Mouse (Mus musculus): ENCODE results near the gene Stx17.
A peak's percentile ranks its signal among the peaks of the same experiment; 100 is the strongest.

Stx17 gene

GRCm38 (mm10) chr4:48175666-48176065 is 51.0 kb downstream of the Stx17 start:
- no peak for DNase-seq

DNA sequence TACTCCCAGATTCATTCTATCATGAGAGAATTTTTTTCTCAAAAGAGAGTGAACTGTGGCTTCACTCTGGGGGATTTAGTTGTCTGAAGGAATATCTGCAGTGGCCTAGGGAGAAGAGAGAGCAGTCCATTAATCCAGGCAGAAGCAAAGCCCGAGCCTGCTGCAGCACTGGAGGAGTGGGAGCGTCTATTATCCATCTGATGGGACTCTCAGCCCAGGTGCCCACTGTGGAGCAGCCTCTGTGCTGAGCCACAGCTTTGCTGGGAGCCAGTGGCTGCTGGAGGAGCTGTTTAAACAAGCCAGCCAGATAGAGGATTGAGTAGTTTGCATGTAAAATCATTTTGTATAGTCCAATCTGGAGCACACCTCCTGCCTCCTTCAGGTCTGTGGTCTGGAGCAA is 56.2 kb downstream of the Stx17 start:
- no peak for DNase-seq

- DNase-seq: no peak
Measured at GRCm38 (mm10) chr4:48181366-48181765, 56.7 kb downstream of the Stx17 start.

DNA sequence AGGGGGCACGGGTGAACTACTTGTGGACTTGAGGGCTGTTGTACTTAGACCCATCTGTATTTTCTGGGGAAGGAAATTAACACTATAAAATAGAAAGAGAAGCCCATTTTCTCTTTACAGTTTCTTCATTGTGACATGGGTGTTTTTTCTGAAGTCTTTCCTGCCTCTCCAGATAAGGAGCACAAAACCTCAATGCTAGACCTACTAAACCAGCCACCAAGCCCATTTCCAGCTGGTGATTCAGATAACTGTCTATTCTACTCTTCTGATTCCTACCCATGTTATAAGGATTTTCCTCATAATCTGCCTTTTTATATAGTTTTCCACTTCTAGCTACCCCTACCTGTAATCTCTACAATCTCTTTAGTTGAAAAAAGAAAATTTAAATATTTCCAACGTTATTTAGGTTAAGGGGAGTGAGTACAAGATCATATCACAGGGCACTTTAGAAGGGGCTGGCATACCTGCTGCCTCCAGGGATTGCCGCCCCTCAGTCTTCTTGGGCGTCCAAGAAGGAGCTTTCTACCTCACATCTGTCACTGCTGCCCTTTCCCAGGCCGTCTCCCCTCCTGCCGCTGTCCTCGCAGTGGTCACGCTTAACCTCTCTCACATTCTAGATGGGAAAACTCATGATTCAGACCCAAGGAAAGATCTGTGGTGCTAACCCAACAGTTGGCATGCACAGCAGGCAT is 57.5 kb downstream of the Stx17 start:
- DNase-seq: no peak

DNA sequence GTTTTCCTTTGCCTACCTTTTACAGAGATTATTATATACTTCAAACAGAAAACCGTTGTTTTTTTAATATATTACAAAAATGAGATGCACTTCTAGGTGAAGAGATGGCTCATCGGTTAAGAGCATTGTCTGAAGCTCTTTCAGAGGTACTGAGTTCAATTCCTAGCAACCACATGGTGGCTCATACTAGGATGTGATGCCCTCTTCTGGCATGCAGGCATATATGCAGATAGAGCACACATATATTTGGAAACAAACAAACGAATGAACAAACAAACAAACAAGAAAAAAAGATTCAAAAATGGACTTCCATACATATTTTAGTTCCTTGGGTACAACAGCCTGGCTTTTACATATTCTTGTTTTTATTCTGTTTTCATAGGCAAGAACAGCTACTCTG is 73.2 kb downstream of the Stx17 start:
- no peak for DNase-seq

DNA sequence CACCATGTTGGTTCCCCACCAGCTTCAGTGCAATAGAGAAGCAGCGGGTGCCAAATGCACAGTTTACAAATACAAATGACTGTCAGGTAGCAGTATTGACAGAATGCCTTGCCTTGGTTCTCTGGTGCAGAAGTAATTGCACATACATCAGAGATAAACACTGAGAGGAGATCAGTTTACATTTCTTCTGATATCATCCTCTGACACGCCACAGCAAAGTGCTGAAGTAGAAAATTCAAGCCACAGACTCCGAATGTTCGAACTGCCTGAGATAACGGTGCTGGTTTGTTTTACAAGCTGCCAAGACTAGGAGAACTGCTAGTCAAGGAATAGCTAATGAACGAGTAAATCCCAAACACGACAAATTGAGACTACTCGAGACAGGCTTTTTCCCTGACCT is 73.7 kb downstream of the Stx17 start:
- no peak for DNase-seq

- DNase-seq: no peak
Measured at GRCm38 (mm10) chr4:48203564-48203963, 78.8 kb downstream of the Stx17 start.

- peak; percentile 39 to 76 for DNase-seq
Measured at GRCm38 (mm10) chr4:48225173-48225572, 100.5 kb downstream of the Stx17 start.

DNA sequence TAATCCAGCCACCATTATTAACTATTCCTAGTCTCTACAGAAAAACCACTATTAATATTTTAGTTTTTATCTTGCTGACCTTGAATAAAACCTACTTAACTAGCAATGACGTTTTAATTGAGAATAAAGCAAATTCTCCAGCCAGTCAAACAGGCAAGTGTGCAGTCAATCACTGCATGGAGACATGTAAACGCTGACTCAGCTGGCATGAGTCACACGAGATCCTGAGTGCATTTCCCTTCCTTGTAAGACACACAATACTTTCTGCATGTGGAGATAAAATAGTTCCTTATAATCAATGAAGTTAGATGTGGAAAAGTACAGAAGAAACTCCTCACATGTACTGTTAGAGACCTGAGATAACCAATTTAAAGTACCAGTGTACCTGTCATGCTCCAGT is 100.9 kb downstream of the Stx17 start:
- DNase-seq: no peak

DNA sequence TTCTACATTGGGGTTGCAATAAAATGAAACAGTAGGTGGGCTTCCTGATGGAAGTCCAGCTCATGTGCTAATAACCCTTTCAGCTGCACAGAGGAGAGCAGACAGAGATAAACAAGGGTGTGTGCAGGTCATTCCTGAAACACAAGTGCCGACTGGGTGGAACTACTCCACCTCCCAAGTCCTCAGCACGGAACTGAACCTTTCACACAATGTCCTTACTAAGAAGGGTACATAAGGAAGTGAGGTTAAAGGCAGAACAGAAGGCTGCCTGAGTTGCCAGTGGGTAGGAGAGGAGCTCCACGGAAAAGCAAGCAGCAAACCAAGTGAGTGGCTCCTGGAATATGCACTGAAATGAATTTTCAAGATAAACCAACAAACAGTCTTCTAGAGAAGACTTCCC is 102.1 kb downstream of the Stx17 start:
- no peak for DNase-seq

Measured in kidney, adult 8-10 months (tissue).